Mouse (Mus musculus): ENCODE data around the gene Olfr1141. TPM values are rescaled to one million over a fixed set of nuclear protein-coding genes. Genes with fewer than 3 reads are reported as not detected.

Gene Olfr1141
- polyA plus RNA-seq (2016; fragmentation: Nextera tagmentation; extraction: Ambion mirVana), result not detected in 2 replicates

DNA sequence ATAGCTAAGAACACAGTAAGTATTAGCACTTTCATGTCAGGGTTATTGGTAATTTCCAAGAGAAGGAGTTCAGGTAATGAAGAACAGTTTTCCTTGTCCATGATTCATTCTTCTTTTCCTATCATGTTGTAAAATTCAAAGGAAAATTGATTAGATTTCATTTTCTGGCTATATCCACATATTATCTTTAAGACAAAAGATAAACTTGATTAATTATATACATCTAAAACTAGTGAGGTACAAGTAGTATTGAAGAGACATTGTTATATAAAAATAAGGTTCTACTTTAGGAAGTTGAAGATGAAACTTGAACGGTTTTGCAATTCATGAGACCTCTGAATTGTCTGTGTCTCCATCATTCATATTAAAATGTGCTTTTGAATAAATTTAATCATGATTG is at the start of gene Olfr1141:
Gene Olfr1141 (minus strand): TSS at position 101 of the 400 bp plus-strand sequence.
- no peak within 1 kb of the TSS for H3K27ac ChIP-seq
- no peaks in the 10 kb centered on the region for H3K4me1 ChIP-seq
- DNase-seq (ENCODE audit: extremely low spot score, low spot score), result no peak
- H3K4me3 ChIP-seq, result no peak within 1 kb of the TSS
- H3K9me3 ChIP-seq, result no peaks in the 10 kb centered on the region
- 89% methylated on average over 1 of the region's 1 CpGs for WGBS
- H3K36me3 ChIP-seq (replicated peaks), result no peaks in the 10 kb centered on the region
- no peaks in the 10 kb centered on the region for H3K27me3 ChIP-seq (ENCODE audit: poor library complexity, severe bottlenecking)

- no peak for DNase-seq (ENCODE audit: extremely low spot score, low spot score)
- no peak within 1 kb of the TSS for H3K27ac ChIP-seq
- no peaks in the 10 kb centered on the region for H3K27me3 ChIP-seq (ENCODE audit: poor library complexity, severe bottlenecking)
- no peak within 1 kb of the TSS for H3K4me3 ChIP-seq
- no peaks in the 10 kb centered on the region; the same call in 1 of the 2 replicates for H3K9me3 ChIP-seq
- no peaks in the 10 kb centered on the region for H3K36me3 ChIP-seq (replicated peaks)
- H3K4me1 ChIP-seq, result no peaks in the 10 kb centered on the region
These were observed 46.5 kb upstream of the Olfr1141 start, which contains the start of gene Olfr1143 for GRCm38 (mm10) chr2:87800292-87800691. Gene Olfr1143 (plus strand): TSS chr2:87800592.

GRCm38 (mm10) chr2:87779183-87779582 is 25.4 kb upstream of the Olfr1141 start, which contains the start of gene Olfr152:
Gene Olfr152 (plus strand): TSS chr2:87779483.
- H3K36me3 ChIP-seq (replicated peaks), result no peaks in the 10 kb centered on the region
- WGBS, result 91% methylated on average over 4 of the region's 4 CpGs

GRCm38 (mm10) chr2:87776143-87776542 is 22.4 kb upstream of the Olfr1141 start:
- H3K36me3 ChIP-seq (replicated peaks), result no peaks in the 10 kb centered on the region
- H3K4me1 ChIP-seq, result no peaks in the 10 kb centered on the region
- H3K27me3 ChIP-seq (ENCODE audit: poor library complexity, severe bottlenecking), result no peaks in the 10 kb centered on the region
- WGBS, result 68% methylated on average over 1 of the region's 1 CpGs
- no peak overlapping the region for H3K27ac ChIP-seq
- no peak overlapping the region for H3K4me3 ChIP-seq
- no peaks in the 10 kb centered on the region for H3K9me3 ChIP-seq
- DNase-seq (ENCODE audit: extremely low spot score, low spot score), result no peak

More at GRCm38 (mm10) chr2:87779183-87779582, 25.4 kb upstream of the Olfr1141 start, which contains the start of gene Olfr152:
- Histone ChIP-seq H3K9me3 (no peaks in the 10 kb centered on the region), H3K4me3 (no peak within 1 kb of the TSS), H3K27me3 (ENCODE audit: poor library complexity, severe bottlenecking) (no peaks in the 10 kb centered on the region), H3K4me1 (no peaks in the 10 kb centered on the region), H3K27ac (no peak within 1 kb of the TSS)
- no peak for DNase-seq (ENCODE audit: extremely low spot score, low spot score)

- Histone ChIP-seq H3K27ac (no peak within 1 kb of the TSS), H3K36me3 (replicated peaks) (no peaks in the 10 kb centered on the region), H3K4me3 (no peak within 1 kb of the TSS), H3K4me1 (no peaks in the 10 kb centered on the region), H3K27me3 (ENCODE audit: poor library complexity, severe bottlenecking) (no peaks in the 10 kb centered on the region), H3K9me3 (no peaks in the 10 kb centered on the region)
- 86% methylated on average over 3 of the region's 3 CpGs for WGBS
- DNase-seq (ENCODE audit: extremely low spot score, low spot score), result no peak
These were observed 10.3 kb downstream of the Olfr1141 start, which contains the start of gene Olfr1140 for GRCm38 (mm10) chr2:87743452-87743851. Gene Olfr1140 (plus strand): TSS chr2:87743752.

DNA sequence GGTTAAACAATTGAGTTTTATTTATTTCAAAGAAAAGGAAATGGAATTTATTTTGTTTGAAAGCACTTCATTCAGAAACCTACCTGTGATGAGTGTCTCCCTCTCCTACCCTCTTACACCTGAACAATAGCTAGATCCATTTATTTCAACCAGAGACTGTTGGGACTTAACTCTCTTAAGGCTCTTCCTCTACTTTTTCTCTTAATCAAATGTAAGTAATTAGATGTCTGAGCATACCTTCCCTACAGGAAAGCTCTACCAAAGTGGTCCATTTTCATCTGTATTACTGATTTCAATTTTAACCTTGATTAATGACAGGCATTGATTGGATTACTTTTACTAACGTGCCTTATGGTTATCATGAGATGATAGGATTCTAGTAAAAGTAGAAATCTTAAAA is 13.9 kb downstream of the Olfr1141 start, which contains the start of gene Olfr1138:
Gene Olfr1138 (minus strand): TSS at position 101 of the 400 bp plus-strand sequence.
- H3K4me1 ChIP-seq, result no peaks in the 10 kb centered on the region
- no peaks in the 10 kb centered on the region for H3K9me3 ChIP-seq
- WGBS, result 83% methylated on average over 1 of the region's 1 CpGs
- no peak for DNase-seq (ENCODE audit: extremely low spot score, low spot score)
- no peaks in the 10 kb centered on the region for H3K36me3 ChIP-seq (replicated peaks)
- H3K27me3 ChIP-seq (ENCODE audit: poor library complexity, severe bottlenecking), result no peaks in the 10 kb centered on the region
- H3K27ac ChIP-seq, result no peak within 1 kb of the TSS
- H3K4me3 ChIP-seq, result no peak within 1 kb of the TSS

DNA sequence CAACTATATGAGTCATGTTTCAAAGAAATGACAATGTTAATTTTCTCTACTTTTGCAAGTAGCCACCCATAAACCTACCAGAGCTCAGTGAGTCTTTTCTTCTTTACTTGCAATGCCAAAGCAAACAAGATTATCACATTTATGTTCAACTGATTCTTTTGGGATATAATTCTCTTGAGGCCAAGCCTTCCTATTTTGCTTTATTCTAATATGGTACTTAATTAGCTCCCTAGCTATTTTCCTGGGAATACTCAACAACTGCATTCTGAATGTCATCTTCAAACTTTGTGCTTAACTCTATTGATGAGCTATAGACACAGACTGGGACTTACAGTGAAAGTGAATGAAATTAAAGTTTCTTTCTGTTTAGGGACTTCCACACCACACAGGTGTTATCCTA is 40.7 kb downstream of the Olfr1141 start, which contains the start of gene Olfr1137:
Gene Olfr1137 (minus strand): TSS at position 101 of the 400 bp plus-strand sequence.
- no peaks in the 10 kb centered on the region for H3K36me3 ChIP-seq (replicated peaks)
- no peak within 1 kb of the TSS for H3K4me3 ChIP-seq
- no peaks in the 10 kb centered on the region for H3K9me3 ChIP-seq
- no peaks in the 10 kb centered on the region for H3K27me3 ChIP-seq (ENCODE audit: poor library complexity, severe bottlenecking)
- no peak within 1 kb of the TSS for H3K27ac ChIP-seq
- H3K4me1 ChIP-seq, result no peaks in the 10 kb centered on the region
- no peak for DNase-seq (ENCODE audit: extremely low spot score, low spot score)

Other genes starting within 250 kb of the Olfr1141 start
- gene Pramel6, start 247.4 kb downstream of the Olfr1141 start, polyA plus RNA-seq (2016; fragmentation: Nextera tagmentation; extraction: Ambion mirVana), result not detected in 2 replicates
- not detected in 2 replicates for gene Olfr153, start 222.2 kb downstream of the Olfr1141 start, polyA plus RNA-seq (2016; fragmentation: Nextera tagmentation; extraction: Ambion mirVana)
- not detected in 2 replicates for gene Olfr1128, start 208.4 kb downstream of the Olfr1141 start, polyA plus RNA-seq (2016; fragmentation: Nextera tagmentation; extraction: Ambion mirVana)
- not detected in 2 replicates for gene Olfr1129, start 180.1 kb downstream of the Olfr1141 start, polyA plus RNA-seq (2016; fragmentation: Nextera tagmentation; extraction: Ambion mirVana)
- not detected in 2 replicates for gene Olfr1130, start 147.8 kb downstream of the Olfr1141 start, polyA plus RNA-seq (2016; fragmentation: Nextera tagmentation; extraction: Ambion mirVana)
- gene Olfr1131, start 126.9 kb downstream of the Olfr1141 start, polyA plus RNA-seq (2016; fragmentation: Nextera tagmentation; extraction: Ambion mirVana), result not detected in 2 replicates
- gene Olfr1132, start 116.5 kb downstream of the Olfr1141 start, polyA plus RNA-seq (2016; fragmentation: Nextera tagmentation; extraction: Ambion mirVana), result not detected in 2 replicates
- gene Olfr1133, start 106.6 kb downstream of the Olfr1141 start, polyA plus RNA-seq (2016; fragmentation: Nextera tagmentation; extraction: Ambion mirVana), result not detected in 2 replicates
- not detected in 2 replicates for gene Olfr1134, start 95.5 kb downstream of the Olfr1141 start, polyA plus RNA-seq (2016; fragmentation: Nextera tagmentation; extraction: Ambion mirVana)
- gene Olfr1135, start 80.3 kb downstream of the Olfr1141 start, polyA plus RNA-seq (2016; fragmentation: Nextera tagmentation; extraction: Ambion mirVana), result not detected in 2 replicates
- not detected in 2 replicates for gene Olfr1136, start 60.0 kb downstream of the Olfr1141 start, polyA plus RNA-seq (2016; fragmentation: Nextera tagmentation; extraction: Ambion mirVana)
- not detected in 2 replicates for gene Olfr1137, start 40.8 kb downstream of the Olfr1141 start, polyA plus RNA-seq (2016; fragmentation: Nextera tagmentation; extraction: Ambion mirVana)
- gene Olfr1138, start 14.0 kb downstream of the Olfr1141 start, polyA plus RNA-seq (2016; fragmentation: Nextera tagmentation; extraction: Ambion mirVana), result not detected in 2 replicates
- not detected in 2 replicates for gene Olfr1140, start 10.2 kb downstream of the Olfr1141 start, polyA plus RNA-seq (2016; fragmentation: Nextera tagmentation; extraction: Ambion mirVana)
- not detected in 2 replicates for gene Olfr152, start 25.5 kb upstream of the Olfr1141 start, polyA plus RNA-seq (2016; fragmentation: Nextera tagmentation; extraction: Ambion mirVana)
- gene Olfr1143, start 46.6 kb upstream of the Olfr1141 start, polyA plus RNA-seq (2016; fragmentation: Nextera tagmentation; extraction: Ambion mirVana), result not detected in 2 replicates
- gene Olfr1145, start 55.8 kb upstream of the Olfr1141 start, polyA plus RNA-seq (2016; fragmentation: Nextera tagmentation; extraction: Ambion mirVana), result not detected in 2 replicates
- gene Olfr1148, start 76.5 kb upstream of the Olfr1141 start, polyA plus RNA-seq (2016; fragmentation: Nextera tagmentation; extraction: Ambion mirVana), result not detected in 2 replicates
- gene Olfr1150-ps1, start 90.0 kb upstream of the Olfr1141 start, polyA plus RNA-seq (2016; fragmentation: Nextera tagmentation; extraction: Ambion mirVana), result not detected in 2 replicates
- not detected in 2 replicates for gene Olfr1151, start 101.9 kb upstream of the Olfr1141 start, polyA plus RNA-seq (2016; fragmentation: Nextera tagmentation; extraction: Ambion mirVana)
- gene Olfr1152, start 112.5 kb upstream of the Olfr1141 start, polyA plus RNA-seq (2016; fragmentation: Nextera tagmentation; extraction: Ambion mirVana), result not detected in 2 replicates
- not detected in 2 replicates for gene Olfr1153, start 141.0 kb upstream of the Olfr1141 start, polyA plus RNA-seq (2016; fragmentation: Nextera tagmentation; extraction: Ambion mirVana)
- gene Olfr1154, start 151.2 kb upstream of the Olfr1141 start, polyA plus RNA-seq (2016; fragmentation: Nextera tagmentation; extraction: Ambion mirVana), result not detected in 2 replicates
- gene Olfr1155, start 191.1 kb upstream of the Olfr1141 start, polyA plus RNA-seq (2016; fragmentation: Nextera tagmentation; extraction: Ambion mirVana), result not detected in 2 replicates
- gene Olfr1156, start 199.1 kb upstream of the Olfr1141 start, polyA plus RNA-seq (2016; fragmentation: Nextera tagmentation; extraction: Ambion mirVana), result not detected in 2 replicates
- not detected in 2 replicates for gene Olfr1157, start 214.3 kb upstream of the Olfr1141 start, polyA plus RNA-seq (2016; fragmentation: Nextera tagmentation; extraction: Ambion mirVana)
- not detected in 2 replicates for gene Olfr74, start 220.7 kb upstream of the Olfr1141 start, polyA plus RNA-seq (2016; fragmentation: Nextera tagmentation; extraction: Ambion mirVana)
- gene Olfr1158, start 236.1 kb upstream of the Olfr1141 start, polyA plus RNA-seq (2016; fragmentation: Nextera tagmentation; extraction: Ambion mirVana), result not detected in 2 replicates